Mouse (Mus musculus) midbrain, postnatal 0 days (tissue): Measurements from ENCODE around the gene Tmcc2. TPM values are rescaled to one million over a fixed set of nuclear protein-coding genes. Genes with fewer than 3 reads are reported as not detected.

ENCODE experiments used
- ATAC-seq: fragments of 200-750 bp; cut with Nextera tagmentation; 2 replicates; pipeline ENCODE4 v1.8.0; 2017; ENCODE audit warnings: moderate number of reproducible peaks, mild to moderate bottlenecking, moderate TSS enrichment, moderate library complexity; ENCODE audit not compliant: low FRiP score
- DNase-seq: peaks from one replicate; pipeline ENCODE4 v3.0.0-alpha.2; 2015; ENCODE audit warnings: low spot score
- H3K27ac ChIP-seq: fragments of 300-500 bp; sonication (generic); 2 replicates; pipeline ENCODE4 v1.5.1; 2014; ENCODE audit warnings: low read depth, mild to moderate bottlenecking, low read length, mixed read lengths
- H3K27me3 ChIP-seq: fragments of 300-500 bp; sonication (generic); 2 replicates; pipeline ENCODE4 v1.6.1; 2014; ENCODE audit warnings: low read length, control low read depth, mixed read lengths; ENCODE audit not compliant: insufficient read depth
- H3K36me3 ChIP-seq: fragments of 300-500 bp; sonication (generic); 2 replicates; pipeline ENCODE4 v1.6.1; 2014; ENCODE audit warnings: low read length, control low read depth, mixed read lengths; ENCODE audit not compliant: insufficient read depth
- H3K4me1 ChIP-seq: fragments of 300-500 bp; sonication (generic); 2 replicates; pipeline ENCODE4 v1.6.1; 2014; ENCODE audit warnings: mild to moderate bottlenecking, control low read depth, antibody characterized with exemption, low read length, mixed read lengths; ENCODE audit not compliant: insufficient read depth
- H3K4me2 ChIP-seq: fragments of 300-500 bp; sonication (generic); 2 replicates; pipeline ENCODE4 v1.6.1; 2014; ENCODE audit warnings: low read depth, mild to moderate bottlenecking, low read length, mixed read lengths; ENCODE audit not compliant: poor library complexity, severe bottlenecking
- H3K4me3 ChIP-seq: fragments of 300-500 bp; sonication (generic); 2 replicates; pipeline ENCODE4 v1.5.1; 2014; ENCODE audit warnings: low read depth, mild to moderate bottlenecking, low read length, moderate library complexity
- H3K9ac ChIP-seq: fragments of 300-500 bp; sonication (generic); replicated peaks from 2 replicates; pipeline ENCODE4 v1.6.1; 2014; ENCODE audit warnings: mild to moderate bottlenecking, low read length, moderate library complexity, mixed read lengths; ENCODE audit not compliant: poor library complexity, severe bottlenecking
- H3K9me3 ChIP-seq: fragments of 300-500 bp; sonication (generic); 2 replicates; pipeline ENCODE4 v1.6.1; 2016; ENCODE audit warnings: low read length, control low read depth
- CTCF ChIP-seq: IDR thresholded peaks from 2 replicates; pipeline ENCODE4 v1.5.1; 2016; ENCODE audit warnings: antibody characterized with exemption, mild to moderate bottlenecking
- WGBS: fragments of 180-500 bp; shearing (Covaris S2); extraction: QIAGEN DNeasy Blood & Tissue Kit; methylation state at CpG from one replicate; pipeline ENCODE4 v1.1.7; 2014; 5-methylcytosine and 5-hydroxymethylcytosine counted together
- polyA plus RNA-seq: library from polyadenylated mRNA; unstranded; fragments of >200 nt; fragmentation: Nextera tagmentation; extraction: Ambion mirVana; gene quantifications from 2 replicates; pipeline ENCODE4 v1.2.1, GENCODE M21; 2015
- total RNA-seq: library from RNA; depleted of rRNA; stranded (reverse); fragments of >200 nt; gene quantifications from 2 replicates; pipeline ENCODE4 v1.2.3, GENCODE M21; 2014

The Tmcc2 gene
- total and polyA plus RNA-seq, 2 experiments from 2014 or later: 36.3 to 152 TPM

GRCm38 (mm10) chr1:132431716-132432115 is 40.6 kb upstream of the Tmcc2 start:
- TF ChIP-seq CTCF: no peak
- peaks cover 5% of the 10 kb centered on the region; the same call in 1 of the 2 replicates for H3K4me1 ChIP-seq
- H3K27ac ChIP-seq: no peak overlapping the region
- no peak for ATAC-seq
- no peak overlapping the region for H3K4me3 ChIP-seq
- H3K27me3 ChIP-seq: no peaks in the 10 kb centered on the region
- peaks cover 5% of the 10 kb centered on the region; the same call in 1 of the 2 replicates for H3K36me3 ChIP-seq
- H3K4me2 ChIP-seq: no peak overlapping the region
- H3K9ac ChIP-seq: no peak overlapping the region
- no peaks in the 10 kb centered on the region for H3K9me3 ChIP-seq
- peak; percentile 78 for DNase-seq
- 67% methylated on average over 9 of the region's 9 CpGs for WGBS

GRCm38 (mm10) chr1:132430818-132431217 is 39.7 kb upstream of the Tmcc2 start:
- no peak; the same call in 1 of the 2 replicates for ATAC-seq

GRCm38 (mm10) chr1:132425600-132425999 is 34.5 kb upstream of the Tmcc2 start:
- DNase-seq (peak; percentile 14), ATAC-seq (no peak)
- no peak overlapping the region for H3K4me2 ChIP-seq
- no peaks in the 10 kb centered on the region for H3K36me3 ChIP-seq
- H3K27ac ChIP-seq: no peak overlapping the region
- H3K4me3 ChIP-seq: no peak overlapping the region
- no peak for TF ChIP-seq CTCF
- no peaks in the 10 kb centered on the region for H3K27me3 ChIP-seq
- no peaks in the 10 kb centered on the region for H3K9me3 ChIP-seq
- H3K9ac ChIP-seq: no peak overlapping the region
- H3K4me1 ChIP-seq: 0 out of 2 replicates have a peak, but pooled peaks cover under 1% of the 10 kb centered on the region

More at GRCm38 (mm10) chr1:132430818-132431217, 39.7 kb upstream of the Tmcc2 start:
- H3K4me1 ChIP-seq: peaks cover 5% of the 10 kb centered on the region; the same call in 1 of the 2 replicates
- no peak for TF ChIP-seq CTCF
- 30% methylated on average over 3 of the region's 3 CpGs for WGBS
- H3K27ac ChIP-seq: no peak overlapping the region
- H3K9ac ChIP-seq: no peak overlapping the region
- no peak overlapping the region for H3K4me2 ChIP-seq
- no peaks in the 10 kb centered on the region for H3K9me3 ChIP-seq
- DNase-seq: peak; percentile 78
- no peak overlapping the region for H3K4me3 ChIP-seq
- no peaks in the 10 kb centered on the region for H3K27me3 ChIP-seq
- peaks cover 5% of the 10 kb centered on the region; the same call in 1 of the 2 replicates for H3K36me3 ChIP-seq

GRCm38 (mm10) chr1:132422912-132423696 is 32.0 kb upstream of the Tmcc2 start:
- H3K9ac ChIP-seq: no peak overlapping the region
- 0 out of 2 replicates have a peak, but pooled peaks have one; percentile 19 for TF ChIP-seq CTCF
- peaks cover 10% of the 10 kb centered on the region; the same call in 1 of the 2 replicates for H3K4me1 ChIP-seq
- no peak overlapping the region for H3K4me2 ChIP-seq
- no peaks in the 10 kb centered on the region for H3K27me3 ChIP-seq
- no peaks in the 10 kb centered on the region for H3K36me3 ChIP-seq
- no peak overlapping the region for H3K27ac ChIP-seq
- H3K4me3 ChIP-seq: no peak overlapping the region
- ATAC-seq (no peak), DNase-seq (no peak)
- H3K9me3 ChIP-seq: no peaks in the 10 kb centered on the region
- WGBS: 95% methylated on average over 5 of the region's 5 CpGs

GRCm38 (mm10) chr1:132420662-132421061 is 29.6 kb upstream of the Tmcc2 start:
- WGBS: 91% methylated on average over 7 of the region's 7 CpGs
- no peak overlapping the region for H3K9ac ChIP-seq
- no peaks in the 10 kb centered on the region for H3K9me3 ChIP-seq
- no peak for ATAC-seq
- H3K4me1 ChIP-seq: peaks cover 10% of the 10 kb centered on the region; the same call in 1 of the 2 replicates
- no peak for DNase-seq
- H3K27ac ChIP-seq: no peak overlapping the region
- no peaks in the 10 kb centered on the region for H3K36me3 ChIP-seq
- no peaks in the 10 kb centered on the region for H3K27me3 ChIP-seq
- no peak for TF ChIP-seq CTCF
- H3K4me3 ChIP-seq: no peak overlapping the region
- H3K4me2 ChIP-seq: no peak overlapping the region

GRCm38 (mm10) chr1:132420206-132420605 is 29.1 kb upstream of the Tmcc2 start:
- no peak for ATAC-seq
- no peak overlapping the region for H3K4me3 ChIP-seq
- H3K27ac ChIP-seq: no peak overlapping the region
- H3K27me3 ChIP-seq: no peaks in the 10 kb centered on the region
- no peaks in the 10 kb centered on the region for H3K36me3 ChIP-seq
- no peak overlapping the region for H3K9ac ChIP-seq
- peaks cover 10% of the 10 kb centered on the region; the same call in 1 of the 2 replicates for H3K4me1 ChIP-seq
- no peaks in the 10 kb centered on the region for H3K9me3 ChIP-seq
- no peak for DNase-seq
- no peak overlapping the region for H3K4me2 ChIP-seq
- WGBS: 77% methylated on average over 2 of the region's 2 CpGs
- TF ChIP-seq CTCF: no peak
